Mouse (Mus musculus) heart, postnatal 14 days (tissue): ENCODE data around the gene Pamr1. TPM values are rescaled to one million over a fixed set of nuclear protein-coding genes. Genes with fewer than 3 reads are reported as not detected.

ENCODE experiments used
- DNase-seq, 2 experiments: peaks; one replicate each; pipeline ENCODE4 v3.0.0; 2021 to 2022
- intact Hi-C: fragments of 180-260 bp; cut with DNase I; formaldehyde crosslinking; loops from one replicate; pipeline ENCODE4 v1.15.1; 2025
- long read RNA-seq, 2 experiments: library from polyadenylated mRNA; stranded (forward); transcript quantifications; one replicate each; pipeline ENCODE4 v2.0.0; 2021
- total RNA-seq, 2 experiments: library from RNA; stranded (reverse); gene quantifications; 2 replicates each; pipeline ENCODE4 v1.2.3; 2021

Pamr1 gene
- 1 to 10 TPM; 4.6 to 6.0 TPM for total RNA-seq
- long read RNA-seq, experiment 1, transcript Pamr1-201 (11 exons, 2,864 nt) = major isoform, 17 of 17 reads
- long read RNA-seq, experiment 1, partial matches to known transcripts = 0 of 17 reads
- long read RNA-seq, experiment 1, other reads (novel, unspliced or antisense) = 0 of 17 reads
- long read RNA-seq, experiment 2, transcript Pamr1-201 (11 exons, 2,864 nt) = major isoform, 11 of 11 reads
- long read RNA-seq, experiment 2, partial matches to known transcripts = 0 of 11 reads
- long read RNA-seq, experiment 2, other reads (novel, unspliced or antisense) = 0 of 11 reads

DNA sequence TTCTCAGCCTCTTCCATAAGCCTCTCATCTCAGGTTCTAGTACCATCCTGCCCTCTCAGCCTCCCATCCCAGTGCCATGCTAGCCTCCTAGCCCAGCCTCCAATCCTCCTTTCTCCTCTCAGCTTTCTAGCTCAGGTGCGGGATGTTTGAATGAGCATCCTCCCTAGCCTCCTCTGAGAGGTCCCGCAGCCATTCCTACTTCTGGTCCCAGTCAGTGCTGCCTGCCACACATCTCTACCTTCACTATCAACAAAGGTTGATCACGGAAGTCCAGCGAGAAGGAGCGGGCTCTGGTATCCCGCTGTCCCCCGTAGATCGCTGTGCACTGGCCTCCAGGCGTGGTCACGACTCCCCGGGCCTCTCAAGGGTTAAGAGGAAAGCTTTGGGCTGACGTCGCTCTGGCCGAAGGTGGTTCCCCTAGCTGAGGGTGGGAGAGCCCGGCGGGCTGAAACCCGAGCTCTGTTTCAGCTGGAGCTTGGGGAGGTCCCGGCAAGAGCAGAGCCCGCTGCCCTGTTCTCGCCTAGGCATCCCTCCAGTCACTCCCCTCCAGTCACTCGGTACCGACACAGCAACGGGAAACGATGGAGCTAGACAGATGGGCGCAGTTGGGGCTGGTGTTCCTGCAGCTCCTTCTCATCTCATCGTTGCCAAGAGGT lies at the start of gene Pamr1:
Gene Pamr1, plus strand, starts transcription at position 402 of the 656 bp plus-strand sequence.
- intact Hi-C loops = no loop called here
- peak; percentile 46 to 55 for DNase-seq

DNA sequence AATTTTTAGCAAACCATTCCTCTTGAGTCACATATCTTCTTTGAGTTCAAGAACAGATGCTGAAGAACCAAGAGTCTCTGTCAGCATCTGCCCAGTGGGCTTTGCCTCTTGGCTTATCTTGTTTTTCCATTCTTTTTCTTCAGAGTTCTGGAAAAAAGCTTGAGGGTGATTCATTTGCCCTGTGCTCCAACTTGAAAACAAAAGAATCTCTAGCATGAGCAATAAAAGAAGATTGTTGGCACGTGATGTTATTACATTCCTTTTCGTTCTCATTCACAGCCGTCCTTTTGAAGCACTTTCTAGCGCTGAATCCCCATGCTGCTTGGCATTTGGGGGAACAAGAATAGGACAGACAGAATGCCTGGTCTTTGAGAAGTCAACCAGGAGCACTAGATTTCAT lies 42.2 kb upstream of the Pamr1 start:
- DNase-seq = no peak
- intact Hi-C loops = no loop called here

DNA sequence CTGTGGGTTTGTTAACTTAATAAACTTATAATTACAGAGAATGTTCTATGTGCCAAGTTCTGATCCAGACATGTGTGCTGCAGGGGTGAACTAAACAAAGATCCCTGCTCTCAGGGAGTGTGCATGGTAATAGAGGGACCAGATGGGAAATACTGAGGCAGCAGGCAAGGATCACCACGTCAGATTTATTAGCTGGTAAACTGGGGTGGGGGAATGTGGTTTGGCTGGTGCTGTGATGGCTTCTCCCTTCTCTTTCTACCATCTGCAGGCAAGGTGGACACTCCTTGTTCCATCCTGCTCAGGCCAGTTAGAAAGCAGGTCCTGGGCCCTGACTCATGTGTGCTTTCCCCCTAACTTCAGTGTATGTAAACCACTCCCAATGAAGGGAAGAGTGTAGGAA lies 41.7 kb upstream of the Pamr1 start:
- DNase-seq = no peak
- intact Hi-C loops = no loop called here

DNA sequence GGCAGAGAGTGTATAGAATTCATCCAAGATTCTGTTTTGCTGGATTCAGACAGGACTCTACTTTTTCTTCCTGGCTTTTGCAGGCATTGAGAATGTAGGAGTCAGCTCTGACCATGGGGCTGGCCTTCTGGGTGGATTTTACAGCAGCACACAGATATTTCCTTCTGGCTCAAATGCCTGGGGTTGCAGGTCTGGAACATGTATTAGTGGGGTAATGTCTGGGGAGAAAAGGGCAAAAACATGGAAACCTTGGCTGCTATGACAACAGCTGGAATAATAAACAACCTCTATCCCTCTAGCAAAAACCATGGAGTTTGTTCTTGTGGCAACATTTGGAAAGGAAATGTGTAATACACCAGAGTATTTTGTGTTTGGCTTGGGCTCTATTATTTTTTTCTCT lies 29.9 kb upstream of the Pamr1 start:
- DNase-seq = no peak
- intact Hi-C loops = no loop called here

DNA sequence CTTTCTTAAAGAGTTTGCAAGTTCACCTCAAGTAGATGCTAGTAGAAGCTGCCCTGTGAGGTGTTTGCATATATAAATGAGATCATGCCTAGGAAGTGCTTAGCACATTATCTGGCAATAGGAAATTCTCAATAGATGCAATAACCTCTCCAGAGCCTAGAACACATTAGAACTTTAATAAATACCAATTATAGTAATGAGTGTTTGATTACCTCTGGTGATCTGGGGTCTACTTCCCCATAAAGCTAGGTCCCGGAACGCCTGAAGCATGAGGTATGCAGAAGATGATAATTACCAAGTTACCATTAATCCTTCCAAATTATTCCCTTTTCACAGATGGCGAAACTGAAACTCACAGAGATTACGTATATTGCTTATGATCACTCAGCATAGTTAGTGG lies 22.2 kb upstream of the Pamr1 start:
- intact Hi-C loops = no loop called here
- DNase-seq = no peak

DNA sequence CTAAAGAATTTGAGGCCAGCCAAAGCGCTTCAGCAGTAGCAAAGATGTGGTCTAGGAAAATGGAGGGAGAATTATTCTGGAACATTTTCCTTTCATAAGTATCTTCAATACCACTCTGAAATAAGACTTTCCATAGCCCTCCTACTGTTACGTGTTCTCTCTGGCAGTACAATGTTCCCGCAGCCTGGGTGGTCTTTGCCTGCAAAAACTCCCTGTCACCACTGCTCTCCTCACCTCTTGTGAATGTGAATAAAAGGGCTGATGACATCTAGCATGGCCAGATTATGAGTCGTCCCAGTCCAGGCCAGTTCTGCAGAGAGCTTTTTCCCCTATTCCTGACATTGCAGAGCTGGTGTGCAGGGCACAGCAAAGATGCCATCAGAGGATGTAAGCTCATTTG lies 16.4 kb upstream of the Pamr1 start:
- intact Hi-C loops = no loop called here

DNA sequence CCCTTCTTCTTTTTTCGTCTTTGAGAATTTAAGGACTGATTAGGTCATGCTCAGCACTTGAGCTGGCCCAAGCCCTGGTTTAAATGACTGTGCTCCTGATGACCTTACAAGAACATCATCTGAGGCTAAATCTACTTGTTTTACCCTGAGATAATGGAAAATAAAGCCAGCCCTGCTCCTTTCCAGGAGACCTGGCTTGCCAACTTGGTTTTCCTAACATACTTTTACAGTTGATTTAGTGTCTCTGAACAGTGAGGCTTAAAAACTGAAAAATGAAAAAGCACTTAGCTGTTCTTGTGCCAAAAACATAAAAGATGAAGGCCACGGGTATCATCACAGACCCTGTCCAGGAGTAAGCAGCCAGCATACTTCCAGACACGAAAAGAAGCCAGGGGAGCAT lies 13.0 kb upstream of the Pamr1 start:
- intact Hi-C loops = no loop called here
- DNase-seq = no peak

More for the DNA sequence above, 16.4 kb upstream of the Pamr1 start:
- no peak for DNase-seq

DNA sequence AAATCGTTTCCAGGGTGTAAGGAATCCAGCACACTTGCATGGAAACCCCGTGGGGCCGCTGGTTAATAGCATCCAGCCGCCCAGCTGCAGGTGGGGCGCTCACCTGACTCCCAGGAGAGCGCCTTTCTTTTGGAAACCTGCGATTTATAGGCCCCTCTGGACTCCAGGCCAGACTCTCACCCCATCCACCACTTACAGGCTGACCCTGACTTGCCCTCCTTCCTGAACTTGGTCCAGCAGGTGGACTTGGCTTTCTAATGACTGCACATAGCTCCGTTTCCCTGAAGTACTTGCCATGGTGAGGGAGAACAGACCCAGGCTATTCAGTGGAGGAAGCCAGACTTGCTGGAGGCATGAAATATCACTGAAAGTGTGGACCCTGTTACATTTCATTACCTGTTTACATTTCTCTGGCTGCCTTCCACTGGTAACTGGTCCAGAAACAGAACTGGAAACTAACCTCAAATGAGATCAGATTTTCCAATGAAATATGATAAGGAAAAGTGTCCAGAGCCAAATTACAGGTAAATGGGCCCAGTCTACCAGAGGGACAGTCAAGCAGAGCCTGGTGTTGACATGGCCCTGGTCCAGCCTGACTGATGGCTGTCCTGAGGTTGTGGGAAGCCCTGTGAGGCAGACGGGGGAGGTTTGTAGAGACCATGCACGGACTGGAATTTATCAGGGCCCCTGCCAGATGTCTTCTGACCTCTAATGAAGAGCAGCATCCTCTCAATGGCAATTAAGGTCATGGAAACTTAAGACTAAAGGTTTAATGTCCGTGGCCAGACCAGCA lies 9.2 kb upstream of the Pamr1 start:
- intact Hi-C loops = no loop called here
- DNase-seq = no peak

DNA sequence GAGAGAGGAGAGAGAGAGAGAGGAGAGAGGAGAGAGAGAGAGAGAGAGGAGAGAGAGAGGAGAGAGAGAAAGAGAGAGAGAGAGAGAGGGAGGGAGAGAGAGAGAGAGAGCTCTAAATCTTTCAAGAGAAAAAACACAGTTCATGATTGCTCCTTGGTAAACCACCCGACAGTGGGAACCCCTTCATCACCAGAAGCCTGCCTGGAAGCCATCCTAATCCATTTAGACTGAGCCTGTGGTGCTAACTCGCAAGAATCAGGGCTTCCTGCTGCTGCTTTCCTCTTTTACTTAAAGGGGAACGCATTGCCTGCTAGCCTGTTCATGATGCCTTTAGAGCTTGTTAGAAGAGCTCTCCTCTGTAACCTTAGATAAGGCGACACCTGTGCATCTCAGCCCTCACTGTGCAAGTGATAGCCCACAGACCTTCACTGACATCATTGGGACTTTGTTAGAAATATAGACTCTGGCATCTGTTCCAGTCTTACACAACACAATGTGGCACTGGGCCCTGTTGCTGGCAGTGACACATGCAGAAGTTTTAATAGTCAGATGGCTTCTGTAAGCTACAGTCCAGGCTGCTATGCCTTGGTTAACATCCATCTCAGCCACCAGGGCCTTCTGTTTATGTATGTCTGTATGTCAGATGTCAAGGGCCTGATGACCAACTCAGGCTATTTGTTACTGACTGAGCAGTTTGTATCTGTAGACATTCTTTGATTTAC lies 8.2 kb upstream of the Pamr1 start:
- no peak for DNase-seq
- intact Hi-C loops = no loop called here

DNA sequence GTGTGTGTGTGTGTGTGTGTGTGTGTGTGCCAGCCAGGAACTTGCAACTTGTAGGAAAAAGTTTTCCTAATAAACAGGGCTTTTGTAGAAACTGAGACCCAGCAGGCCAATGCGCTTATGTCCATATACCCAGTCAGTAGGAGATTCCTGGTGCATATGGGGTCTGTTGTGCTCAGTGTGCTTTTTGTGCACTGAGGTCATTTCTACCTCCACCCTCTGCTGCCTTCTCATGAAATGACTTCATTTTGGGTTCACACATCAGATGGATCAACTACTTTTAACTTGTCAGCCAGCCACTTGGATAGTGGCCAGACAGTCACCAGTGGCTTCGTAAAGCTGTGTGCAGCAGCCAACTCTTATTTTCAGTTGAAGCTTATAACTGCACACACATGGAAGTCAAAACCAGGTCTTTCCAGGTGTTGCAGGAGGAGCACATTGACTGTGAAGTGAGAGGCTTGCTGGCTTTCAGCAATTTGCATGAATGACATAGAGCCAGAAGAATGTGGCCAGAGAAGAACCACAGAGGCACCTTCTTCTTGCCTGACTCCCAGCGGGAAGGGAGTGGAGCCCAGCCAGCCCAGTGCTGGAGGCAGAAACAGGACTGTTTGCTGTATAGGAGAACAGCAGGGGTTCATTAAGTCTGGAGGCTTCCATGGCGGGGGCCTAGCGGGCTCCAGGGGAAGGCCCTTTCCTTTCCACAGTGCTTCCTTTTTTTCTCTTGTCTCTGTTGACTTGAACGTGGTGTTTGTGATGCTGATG lies 5.7 kb upstream of the Pamr1 start:
- DNase-seq = peak in 1 of 2 experiments; percentile 23
- intact Hi-C loops = no loop called here

DNA sequence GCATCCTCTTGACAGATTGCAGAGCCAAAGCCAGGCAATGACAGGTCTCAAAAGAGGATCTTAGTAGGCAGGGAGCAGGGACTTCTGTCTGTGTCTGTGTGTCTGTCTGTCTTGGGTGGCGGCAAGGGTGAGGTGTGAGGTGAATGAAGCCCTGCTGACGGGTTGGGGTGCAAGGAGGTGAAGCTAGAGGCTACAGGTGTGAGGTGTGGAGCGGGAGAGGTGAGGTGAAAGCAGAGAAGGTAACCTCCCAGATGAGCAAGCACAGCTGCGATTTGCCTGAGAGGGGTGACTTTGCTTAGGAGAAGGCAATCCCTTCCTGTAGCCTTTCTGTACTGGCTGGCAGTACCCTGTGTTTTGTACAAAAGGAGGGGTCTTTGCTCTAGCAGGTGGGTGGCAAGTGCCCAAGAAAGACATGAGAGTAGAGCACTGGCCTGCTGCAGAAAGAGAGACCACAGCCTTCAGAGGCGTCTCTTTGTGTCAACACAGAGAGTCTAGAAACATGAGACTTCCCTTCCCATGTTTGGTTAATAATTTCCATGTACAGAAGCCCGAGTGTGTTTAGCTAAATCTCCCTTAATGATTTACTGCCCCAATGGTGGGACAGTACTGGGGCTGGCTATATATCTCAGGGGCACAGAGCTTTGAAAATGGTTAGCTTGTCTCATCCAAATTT lies 1.2 kb downstream of the Pamr1 start:
- no peak for DNase-seq
- intact Hi-C loops = no loop called here

DNA sequence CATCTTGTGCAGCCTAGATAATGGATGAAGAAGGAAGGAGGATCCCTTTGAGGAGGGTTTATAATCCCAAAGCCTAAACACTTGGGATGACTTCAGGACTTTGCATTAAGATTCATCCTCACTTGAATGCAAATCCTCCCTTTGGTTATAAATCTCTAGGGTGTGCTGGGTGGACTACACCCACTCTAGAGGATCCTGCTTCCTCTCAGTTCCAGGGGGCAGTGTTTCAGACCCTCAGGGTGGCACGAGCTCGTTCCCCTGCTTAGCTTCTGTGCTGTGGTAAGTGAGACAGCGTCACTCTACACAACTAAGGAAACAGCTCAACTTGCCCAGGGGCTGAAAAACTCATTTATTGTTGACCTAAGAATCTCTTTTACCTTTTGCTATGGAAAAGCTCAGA lies 1.8 kb downstream of the Pamr1 start:
- no peak for DNase-seq
- intact Hi-C loops = no loop called here

DNA sequence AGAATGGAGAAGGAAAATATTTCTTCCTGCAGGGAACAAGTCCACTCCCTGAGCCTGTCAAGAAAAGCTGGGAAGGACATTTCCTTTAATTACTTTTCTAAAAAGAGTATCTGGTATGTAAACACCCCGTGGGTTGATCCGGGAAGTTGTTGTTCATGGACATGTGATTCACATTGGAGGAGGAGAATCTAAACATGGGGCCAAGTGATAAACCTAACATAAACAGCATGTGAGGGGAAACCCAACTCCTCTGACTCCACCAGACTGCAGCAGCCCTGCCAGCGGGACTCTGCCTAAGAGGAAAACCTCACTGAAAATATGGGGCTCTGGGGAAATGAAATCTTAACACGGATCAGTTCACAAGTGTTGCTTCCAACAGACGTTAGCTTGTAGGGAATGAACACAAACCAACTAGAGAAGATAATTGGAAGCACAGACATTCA lies 2.3 kb downstream of the Pamr1 start:
- intact Hi-C loops = no loop called here
- DNase-seq = no peak

DNA sequence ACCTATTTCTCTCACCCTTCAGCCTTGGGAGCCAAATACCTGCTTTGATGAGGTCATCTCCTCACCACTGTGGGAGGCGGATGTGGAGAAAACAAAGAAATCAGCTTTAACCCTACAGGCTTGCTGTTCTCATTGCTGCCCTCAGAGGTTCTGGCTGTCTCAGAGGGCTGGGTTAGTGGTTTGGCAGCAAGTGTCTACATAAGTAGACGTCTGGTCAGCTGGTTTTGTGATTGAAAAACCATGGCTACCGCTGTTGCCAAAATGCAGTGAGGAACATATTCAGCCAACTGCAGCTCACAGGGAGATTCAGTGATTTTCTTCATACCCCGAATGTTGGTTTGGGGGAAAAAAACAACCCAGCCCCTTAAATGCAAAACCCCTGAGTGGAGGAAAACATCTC lies 7.3 kb downstream of the Pamr1 start:
- intact Hi-C loops = no loop called here
- no peak for DNase-seq

DNA sequence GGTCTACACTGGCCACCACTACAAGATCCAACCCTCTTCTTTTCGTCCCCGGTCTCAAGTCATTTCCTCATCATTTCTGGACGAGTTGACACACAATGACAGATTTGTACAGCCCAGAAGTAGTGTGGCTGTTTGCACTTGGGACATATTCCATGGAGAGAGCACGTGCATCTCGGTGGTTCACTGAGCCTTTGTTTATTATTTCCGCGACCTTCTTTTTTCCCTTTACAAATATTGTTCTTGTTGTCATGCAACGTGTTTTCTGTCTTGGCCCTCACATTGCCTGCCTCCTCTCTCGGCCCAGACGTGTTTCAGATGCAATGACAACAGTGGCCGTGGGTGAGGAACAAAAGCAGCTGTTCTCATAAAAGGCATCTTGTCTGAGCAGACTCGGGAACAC lies 9.2 kb downstream of the Pamr1 start:
- intact Hi-C loops = no loop called here
- DNase-seq = no peak

DNA sequence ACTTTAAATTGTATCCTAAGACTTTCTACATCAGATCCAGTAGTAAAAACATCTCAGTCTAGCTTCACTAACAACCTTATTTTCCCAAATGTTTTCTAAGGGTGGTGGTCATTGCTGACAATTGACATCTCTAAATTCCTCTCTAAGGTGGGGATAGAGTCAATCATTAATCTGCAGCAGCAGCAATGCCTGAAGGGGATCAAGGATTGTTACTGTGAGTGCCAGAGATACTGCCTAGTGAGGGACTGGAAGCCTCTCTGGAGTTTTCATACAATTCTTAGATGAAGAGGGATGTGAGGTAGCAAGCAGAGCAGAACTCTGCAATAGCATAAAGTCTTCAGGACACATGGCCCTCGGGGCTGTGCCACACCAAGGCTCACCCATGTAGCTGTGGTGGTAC lies 14.0 kb downstream of the Pamr1 start:
- DNase-seq = no peak
- intact Hi-C loops = no loop called here

DNA sequence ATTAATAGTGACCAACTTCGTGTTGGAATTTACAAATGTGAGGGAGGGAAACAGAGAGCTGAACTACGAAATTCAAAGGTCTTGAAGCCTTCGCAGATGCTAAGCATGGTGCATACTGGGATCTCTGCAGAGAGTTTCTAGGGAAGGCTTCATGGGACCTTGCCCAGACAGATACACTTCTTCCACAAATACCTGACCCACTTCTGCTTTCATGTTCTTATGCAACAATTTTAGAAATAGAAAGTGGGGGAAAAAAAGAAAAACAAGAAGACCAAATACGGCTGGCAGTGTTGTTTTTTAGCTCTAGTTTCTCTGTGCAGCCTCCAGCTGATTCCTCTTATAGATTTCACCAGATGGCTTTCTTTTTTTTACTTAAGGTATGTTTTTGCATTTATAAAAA lies 29.4 kb downstream of the Pamr1 start:
- intact Hi-C loops = no loop called here
- no peak for DNase-seq

DNA sequence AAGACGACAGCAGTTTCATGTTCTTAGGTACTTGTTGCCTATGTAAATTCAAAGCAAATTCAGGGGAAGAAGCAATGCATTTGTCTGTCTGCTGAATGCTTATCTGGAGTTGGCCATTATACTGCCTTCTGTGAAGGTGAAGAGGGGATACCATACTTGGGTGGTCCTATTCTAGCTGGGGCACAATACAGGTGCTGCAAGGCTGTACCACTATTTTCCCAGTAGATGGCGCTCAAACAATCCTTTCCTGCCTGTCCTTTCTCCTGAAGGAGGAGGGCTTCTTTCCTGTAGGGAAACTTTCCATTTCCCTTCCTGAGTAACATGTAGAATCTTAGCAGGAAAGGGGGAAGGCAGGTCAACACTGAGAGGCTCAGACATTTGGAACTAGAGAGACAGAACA lies 40.2 kb downstream of the Pamr1 start:
- intact Hi-C loops = loop anchor here (5.0 to 10.0 kb wide), 2 partner anchors 195 to 427 kb away; no protein-coding TSS in a partner anchor
- peak; percentile 5 to 34 for DNase-seq

DNA sequence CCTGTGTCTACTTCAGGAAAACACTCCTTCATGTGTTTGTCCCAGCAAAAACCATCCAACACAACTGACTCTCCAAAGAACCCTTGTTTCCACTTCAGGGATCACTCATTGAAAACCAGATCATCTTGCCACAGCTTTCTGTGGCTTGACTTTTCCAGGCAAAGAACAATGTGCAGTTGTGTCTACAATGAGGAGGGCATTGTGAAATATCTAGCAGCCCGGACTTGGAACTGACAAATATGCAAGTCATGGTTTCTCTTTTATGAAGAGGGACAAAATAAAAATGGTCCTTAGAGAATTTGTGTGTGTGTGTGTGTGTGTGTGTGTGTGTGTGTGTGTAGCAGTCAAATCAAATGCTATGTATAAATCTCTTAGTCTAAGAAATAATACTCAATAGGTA lies 44.7 kb downstream of the Pamr1 start:
- no peak for DNase-seq
- intact Hi-C loops = loop anchor here (5.0 to 10.0 kb wide), 2 partner anchors 190 to 423 kb away; no protein-coding TSS in a partner anchor
